Mouse (Mus musculus) olfactory bulb, adult 2 months (tissue): ENCODE results near the gene C9orf72.

Experiments
- CTCF ChIP-seq: fragments of 200-500 bp; IDR thresholded peaks from 2 replicates; pipeline ENCODE4 v1.5.1; 2012; ENCODE audit warnings: low read depth, mild to moderate bottlenecking, low read length, moderate library complexity; ENCODE audit not compliant: insufficient read depth
- POLR2A ChIP-seq: fragments of 200-500 bp; IDR thresholded peaks from 2 replicates; pipeline ENCODE4 v1.6.1; 2012; ENCODE audit warnings: mild to moderate bottlenecking, low read depth, low read length, moderate library complexity; ENCODE audit not compliant: insufficient read depth

DNA sequence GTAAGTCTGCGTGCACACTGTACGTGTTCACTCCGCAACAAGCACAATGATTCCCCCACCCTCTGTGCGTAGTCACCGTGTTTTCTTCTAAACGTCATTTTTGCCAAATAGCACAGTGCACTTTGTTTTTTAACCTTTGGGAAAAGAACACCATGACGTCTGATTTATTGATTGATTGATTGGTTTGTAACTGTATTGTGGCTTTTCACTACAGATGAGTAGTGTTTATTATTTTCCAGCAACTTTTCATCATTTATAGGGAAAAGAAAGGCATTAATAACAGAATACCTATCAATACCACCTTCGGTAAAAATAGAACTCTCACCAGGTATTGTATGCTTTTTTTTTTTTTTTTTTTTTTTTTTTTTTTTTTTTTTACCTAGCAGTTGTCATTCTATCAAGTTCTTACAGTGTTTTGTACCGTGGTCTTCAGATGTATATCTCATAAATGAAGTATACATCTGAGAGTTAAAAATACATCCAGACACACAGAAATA lies 569 bp upstream of the C9orf72 start:
- no peak for TF ChIP-seq CTCF
- TF ChIP-seq POLR2A = no peak
